Mouse (Mus musculus): ENCODE measurements around the gene Tmem158.
A peak's percentile ranks its signal among the peaks of the same experiment; 100 is the strongest.

The Tmem158 gene

DNA sequence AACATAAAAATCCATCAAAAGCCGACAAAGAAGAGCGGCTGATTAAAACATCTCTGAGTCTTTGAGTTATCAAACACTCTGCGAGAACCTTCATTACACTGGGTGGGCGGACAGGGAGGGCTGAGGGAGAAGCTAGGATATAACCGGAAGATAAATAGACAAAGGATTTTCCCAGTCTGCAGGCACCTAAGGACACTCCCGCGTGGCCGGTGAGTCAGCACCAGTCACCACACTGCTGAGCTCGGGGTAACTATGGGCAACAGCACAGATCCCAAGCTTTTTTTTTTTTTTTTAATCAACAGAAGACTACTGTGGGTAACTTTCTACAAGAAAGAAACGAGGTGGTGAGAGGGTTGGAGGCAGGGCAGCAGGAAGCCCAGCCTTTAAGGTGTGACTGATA lies 16.6 kb downstream of the Tmem158 start:
- no peak for DNase-seq

DNA sequence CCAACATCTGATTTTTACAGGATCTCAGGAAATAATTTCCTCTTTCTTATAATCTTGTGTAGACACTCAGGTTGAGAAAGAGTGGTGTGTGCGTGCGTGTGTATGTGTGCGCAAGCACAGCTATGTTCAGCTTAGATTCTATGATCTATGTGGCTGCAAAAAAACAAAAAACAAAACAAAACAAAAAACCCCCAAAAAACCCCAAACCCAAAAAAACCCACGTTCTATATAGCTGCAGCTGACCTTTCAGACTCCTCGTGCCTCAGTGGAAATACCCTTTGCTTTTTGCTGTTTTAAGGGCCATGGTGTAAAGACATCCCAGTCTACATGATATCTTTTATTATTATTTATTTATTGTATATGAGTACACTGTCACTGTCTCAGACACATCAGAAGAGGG lies 19.4 kb downstream of the Tmem158 start:
- DNase-seq, result no peak

DNA sequence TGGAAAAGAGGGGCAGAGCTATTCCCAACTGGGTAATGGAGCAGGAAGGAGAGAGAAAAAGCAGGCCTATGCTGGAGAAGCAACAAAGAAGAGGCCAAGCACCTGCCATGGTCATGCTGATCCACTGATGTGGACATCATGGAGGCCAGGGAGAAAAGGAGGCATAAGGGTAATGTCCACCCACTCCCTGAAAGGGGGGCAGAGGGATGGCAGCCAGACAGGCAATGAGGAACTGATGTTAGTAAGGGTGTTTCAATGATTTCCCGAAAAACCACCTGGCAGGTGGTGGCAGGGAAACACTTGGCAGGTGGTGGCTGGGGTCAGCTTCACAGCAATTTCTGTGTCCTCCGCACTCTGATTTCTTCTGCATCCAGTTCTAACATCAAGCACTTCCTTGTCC lies 19.8 kb downstream of the Tmem158 start:
- DNase-seq, result no peak

DNA sequence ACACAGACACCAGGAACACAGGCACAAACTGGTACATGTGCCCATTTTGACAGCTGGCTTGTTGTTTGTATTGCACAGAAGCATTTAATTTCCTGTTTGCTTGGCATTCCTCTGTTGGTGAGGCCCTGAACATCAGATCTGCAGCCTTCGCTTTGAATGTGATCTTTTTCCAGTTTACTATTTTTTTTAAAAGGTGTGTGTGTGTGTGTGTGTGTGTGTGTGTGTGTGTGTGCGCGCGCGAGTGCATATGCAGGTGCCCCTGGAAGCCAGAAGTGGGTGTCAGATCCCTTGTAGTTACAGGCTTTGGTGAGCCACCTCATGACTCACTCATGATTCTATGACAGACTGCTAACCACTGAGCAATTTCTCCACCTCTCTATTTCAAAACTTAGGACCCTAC lies 20.3 kb downstream of the Tmem158 start:
- no peak for DNase-seq

DNA sequence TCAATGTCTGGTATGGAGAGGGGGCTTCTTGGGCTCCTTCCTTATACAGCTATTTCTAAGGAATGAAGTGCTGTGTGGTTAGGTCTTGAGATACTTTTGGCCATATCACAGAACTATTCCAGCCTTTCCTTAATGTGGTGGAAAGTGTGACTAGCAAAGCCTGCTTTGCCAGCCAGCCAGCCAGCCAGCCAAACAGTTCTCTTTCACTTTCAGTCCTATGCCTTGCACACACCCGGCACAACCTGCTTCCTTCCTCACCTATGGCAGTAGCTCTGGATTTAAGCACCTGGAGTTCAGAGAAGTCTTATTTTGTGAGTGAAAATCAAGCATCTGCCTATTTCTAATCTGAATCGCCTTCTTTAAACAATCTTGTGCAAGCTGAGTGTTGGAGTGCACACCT lies 20.9 kb downstream of the Tmem158 start:
- no peak for DNase-seq

DNA sequence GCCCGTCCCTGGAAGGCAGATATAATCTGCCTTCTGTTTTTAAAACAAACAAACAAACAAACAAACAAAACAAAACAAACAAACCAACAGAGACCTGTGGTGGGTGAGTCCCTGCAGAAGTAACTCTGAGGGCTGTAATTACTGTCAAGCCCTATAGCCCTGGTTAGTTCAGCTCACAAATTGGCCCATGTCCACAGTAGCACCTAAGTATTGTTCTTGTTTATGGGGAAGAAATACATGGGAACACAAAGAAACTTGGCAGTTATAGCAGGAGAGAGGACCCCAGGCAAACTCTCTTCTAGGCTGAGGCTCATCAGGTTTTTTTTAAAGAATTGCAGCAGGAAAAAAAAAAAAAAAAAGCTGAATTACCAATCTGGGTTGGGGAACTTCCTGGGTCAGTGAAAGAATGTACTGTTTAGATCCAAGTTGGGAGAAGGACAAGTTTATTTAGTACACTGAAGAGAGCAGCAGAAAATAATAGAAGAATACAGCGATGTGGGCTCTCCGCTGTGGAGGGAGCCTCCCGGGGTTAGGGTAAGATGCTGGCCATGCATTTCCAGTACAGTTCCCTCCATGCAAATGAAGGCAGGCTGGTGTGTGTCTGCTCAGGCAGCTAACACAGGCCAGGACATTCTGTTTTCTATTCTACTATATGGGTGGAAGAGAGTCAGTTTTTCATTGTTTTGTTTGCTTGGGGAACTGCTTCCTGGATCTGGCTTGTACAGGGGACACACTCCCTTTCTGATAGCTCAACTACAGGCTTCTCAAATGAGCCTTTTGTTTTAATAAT lies 22.1 kb downstream of the Tmem158 start:
- DNase-seq, result no peak

DNA sequence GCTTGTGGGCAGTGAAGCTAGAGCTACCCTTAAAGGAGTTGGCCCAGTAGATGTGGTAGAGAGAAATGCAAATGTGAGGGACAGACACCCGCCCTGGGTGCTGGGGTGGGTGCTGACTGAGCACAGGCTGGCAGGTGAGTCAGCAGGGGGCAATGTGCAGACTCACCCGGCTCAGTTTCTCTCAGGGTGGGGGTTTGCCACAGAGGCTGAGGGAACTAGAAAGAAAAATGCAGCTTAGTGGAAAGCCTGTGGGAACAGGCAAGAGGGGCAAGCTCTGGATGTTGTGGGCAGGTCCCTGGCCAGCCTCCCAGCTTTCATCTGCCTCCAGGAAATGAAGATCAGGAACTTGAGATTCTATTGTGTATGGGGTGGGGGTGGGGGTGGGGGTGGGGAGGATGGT lies 22.8 kb downstream of the Tmem158 start:
- DNase-seq, result peak; percentile 59

DNA sequence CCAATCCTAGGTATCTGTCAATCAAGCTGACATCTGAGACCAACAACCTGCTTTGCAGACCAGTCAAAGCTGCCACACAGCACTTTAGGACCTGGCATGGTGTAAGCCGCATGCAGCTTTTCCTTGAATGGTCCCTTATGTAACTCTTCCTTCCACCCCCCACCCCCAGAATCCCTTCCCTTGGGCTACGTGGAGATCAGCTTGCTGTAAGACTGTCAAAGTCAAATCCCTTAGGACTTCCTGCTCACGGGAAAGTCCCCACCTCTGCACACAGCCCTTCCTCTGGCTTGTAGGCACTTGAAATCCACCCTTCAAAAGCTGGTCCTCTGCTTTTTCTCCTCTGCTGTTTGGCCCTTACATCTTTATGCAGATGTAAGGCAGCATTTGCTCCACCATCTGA lies 24.9 kb downstream of the Tmem158 start:
- no peak for DNase-seq

DNA sequence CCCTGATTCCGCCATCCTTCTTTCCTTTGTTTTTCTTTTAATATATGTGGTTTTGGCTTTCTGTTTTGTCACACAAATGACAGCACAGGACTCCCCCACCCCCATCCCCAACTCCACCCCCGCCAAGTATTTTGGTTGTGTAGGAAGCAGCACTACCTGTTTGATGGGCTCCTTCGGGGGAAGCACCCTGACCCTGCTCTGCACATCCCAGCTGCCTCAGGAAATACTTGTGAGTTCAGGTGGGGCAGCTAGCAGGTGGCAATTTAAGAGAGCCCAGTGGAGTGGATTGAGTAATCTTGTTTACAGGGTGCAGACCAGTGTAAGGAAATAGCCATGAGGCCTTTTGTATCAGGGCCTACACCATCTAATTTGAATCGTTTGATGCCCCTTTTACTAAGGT lies 30.7 kb downstream of the Tmem158 start:
- DNase-seq, result no peak

DNA sequence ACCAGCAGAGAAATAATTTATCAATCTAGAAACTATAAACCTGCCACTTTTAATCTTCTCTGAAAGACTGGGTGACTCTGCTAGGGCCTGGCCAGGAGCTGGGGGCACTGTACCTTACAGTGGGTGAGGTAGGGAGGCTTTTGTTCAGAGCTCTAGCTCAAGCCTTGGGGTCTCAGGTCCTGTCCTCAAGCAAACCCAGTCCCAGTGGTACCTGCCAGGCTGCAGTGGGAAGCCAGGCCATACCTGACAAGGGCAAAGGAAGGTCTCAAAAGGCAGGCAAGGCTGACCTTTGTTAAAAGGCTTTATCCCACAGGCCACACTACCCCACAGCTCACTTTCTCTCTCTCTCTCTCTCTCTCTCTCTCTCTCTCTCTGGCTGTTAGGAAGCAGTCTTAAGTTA lies 31.9 kb downstream of the Tmem158 start:
- DNase-seq, result no peak

DNA sequence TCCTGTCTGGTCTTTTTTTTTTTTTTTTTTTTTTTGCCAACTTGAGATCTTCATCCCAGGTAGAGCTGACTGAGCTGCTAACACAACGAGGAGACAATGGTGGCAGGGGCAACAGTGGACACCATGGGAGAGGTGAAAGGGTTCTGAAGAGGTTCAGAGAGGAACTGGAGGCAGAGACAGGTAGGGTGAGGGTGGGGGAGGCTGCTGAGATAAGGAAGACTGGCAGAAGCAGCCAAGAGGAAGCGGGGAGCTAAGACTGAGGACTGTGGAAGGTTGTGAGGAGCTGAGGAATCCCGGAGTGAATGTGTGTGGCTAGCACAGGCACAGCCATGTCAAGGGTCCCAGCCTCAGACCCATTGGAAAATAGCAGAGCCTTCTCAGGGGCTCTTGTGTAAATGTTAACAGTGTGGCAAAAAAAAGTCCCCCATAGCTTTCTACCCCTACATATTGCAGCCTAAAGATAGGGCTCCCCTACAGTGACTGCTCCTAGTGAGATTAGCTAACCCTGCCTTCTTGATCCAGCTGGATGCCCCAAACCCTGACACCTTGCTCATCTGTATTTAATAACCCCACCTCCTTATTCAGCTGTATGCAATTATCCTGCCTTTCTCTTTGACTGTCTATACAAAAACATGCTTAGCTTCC lies 33.3 kb downstream of the Tmem158 start:
- DNase-seq, result no peak

DNA sequence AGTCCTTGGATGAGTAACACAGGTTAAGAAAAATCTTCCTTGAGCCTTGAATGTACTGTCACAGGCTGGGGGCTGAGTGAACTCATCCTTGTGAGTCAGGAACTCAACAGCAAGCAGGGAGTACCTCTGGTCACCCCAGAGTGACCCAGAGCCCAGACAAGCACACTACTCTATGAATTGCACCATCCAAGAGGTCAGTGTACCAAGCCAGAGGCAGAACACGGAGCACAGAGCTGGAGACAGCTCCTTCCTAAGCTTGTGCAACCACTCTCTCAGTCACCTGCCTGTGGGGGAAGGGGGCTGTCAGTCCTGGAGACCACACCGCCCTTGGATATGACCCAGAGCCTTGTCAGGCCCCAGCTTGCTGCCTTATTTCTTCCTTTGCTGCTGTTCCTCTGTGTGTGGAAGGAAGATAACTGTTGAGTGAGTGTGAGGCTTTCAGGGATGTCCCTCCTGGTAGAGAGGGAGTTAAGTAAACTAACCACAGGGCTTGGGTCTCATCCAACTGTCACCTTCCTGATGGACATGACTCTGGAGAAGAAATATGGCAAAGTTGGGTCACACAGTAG lies 35.6 kb downstream of the Tmem158 start:
- no peak for DNase-seq

DNA sequence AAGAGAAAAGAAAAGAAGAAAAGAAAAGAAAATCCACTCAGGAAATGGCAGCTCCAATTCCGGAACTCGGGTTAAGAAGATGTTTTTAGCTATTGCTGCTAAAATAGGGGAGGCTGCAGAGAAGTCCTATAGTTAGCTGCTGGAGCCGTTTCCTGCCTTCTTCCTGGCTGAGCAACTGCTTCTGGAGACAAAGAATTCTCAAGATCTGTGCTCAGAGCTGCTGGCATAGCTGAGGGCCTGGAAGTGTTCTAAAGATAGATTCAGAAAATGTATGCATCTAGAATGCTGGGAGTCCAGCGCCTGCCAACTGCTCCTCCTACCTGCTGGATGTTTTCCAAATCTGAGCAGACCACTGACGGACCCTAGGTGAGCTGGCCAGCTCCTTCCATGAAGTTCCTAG lies 40.7 kb downstream of the Tmem158 start:
- no peak for DNase-seq

DNA sequence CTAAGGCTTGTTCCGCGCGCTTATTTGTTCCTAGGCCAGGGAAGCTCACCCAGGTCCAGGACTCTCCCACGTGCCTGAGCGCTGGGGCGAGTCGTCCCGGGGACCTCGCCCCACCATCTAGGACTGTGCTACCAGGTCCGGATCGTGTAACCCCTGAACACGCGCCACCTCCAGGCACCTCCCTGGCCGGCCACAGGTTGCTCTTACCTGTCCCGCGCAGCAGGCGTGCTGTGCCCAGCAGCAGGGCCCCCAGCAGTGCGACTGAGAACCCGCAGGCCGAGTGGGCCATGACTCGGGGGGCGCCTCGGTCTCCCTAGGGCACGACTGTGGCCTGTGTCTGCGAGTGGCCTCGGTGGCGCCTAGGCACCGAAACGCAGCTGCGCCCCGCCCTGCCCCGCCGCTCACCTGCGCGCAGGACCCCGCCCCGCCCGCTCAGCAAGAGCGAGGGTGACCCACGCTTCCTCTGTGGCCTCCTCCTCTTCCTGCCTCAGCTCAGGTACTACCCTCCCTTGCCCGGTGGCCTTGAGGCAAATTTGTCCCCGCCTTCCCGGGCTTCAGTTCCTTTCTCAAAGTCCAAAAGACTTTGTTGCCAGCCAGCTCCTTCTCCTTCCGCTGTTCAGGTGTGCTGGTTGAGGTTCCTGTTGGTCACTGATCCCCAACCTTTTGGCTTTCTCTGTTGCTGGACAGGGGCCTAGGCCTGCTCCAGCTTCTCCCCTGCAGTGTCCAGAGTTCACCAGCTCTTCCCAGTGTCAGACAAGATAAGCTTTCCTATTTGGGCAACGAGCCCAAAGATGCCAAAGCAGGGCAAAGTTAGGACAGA lies 44.7 kb downstream of the Tmem158 start, which contains the start of gene Cdcp1:
TSS of gene Cdcp1 (minus strand) at position 418 of the 820 bp plus-strand sequence.
- DNase-seq, result peak; percentile 92

DNA sequence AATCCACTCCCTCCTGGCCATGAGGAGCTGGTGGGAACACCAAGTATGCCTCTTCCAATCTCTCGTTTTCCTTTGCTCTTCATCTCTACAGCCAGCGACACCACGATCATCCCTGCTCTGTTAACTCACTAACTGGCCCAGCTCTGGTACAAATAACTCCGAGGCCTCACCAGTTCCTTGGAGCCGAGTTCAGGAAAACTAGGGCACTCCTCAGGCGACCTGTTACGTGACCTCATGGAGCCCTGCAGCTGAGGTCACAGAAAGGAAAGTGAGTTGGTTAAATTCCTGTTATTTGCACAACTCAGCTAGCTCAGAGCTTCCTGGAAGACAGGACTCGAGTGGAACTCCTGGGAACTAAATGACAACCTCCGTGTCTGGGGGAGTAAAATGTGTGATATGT lies 47.2 kb downstream of the Tmem158 start:
- DNase-seq, result peak; percentile 83

Measured in kidney, adult 9 months (tissue).